Mouse (Mus musculus): Measurements from ENCODE around the gene Mrgprb5. TPM values are rescaled to one million over a fixed set of nuclear protein-coding genes. Genes with fewer than 3 reads are reported as not detected.

Gene Mrgprb5
- polyA plus RNA-seq, 1 experiment = not detected

DNA sequence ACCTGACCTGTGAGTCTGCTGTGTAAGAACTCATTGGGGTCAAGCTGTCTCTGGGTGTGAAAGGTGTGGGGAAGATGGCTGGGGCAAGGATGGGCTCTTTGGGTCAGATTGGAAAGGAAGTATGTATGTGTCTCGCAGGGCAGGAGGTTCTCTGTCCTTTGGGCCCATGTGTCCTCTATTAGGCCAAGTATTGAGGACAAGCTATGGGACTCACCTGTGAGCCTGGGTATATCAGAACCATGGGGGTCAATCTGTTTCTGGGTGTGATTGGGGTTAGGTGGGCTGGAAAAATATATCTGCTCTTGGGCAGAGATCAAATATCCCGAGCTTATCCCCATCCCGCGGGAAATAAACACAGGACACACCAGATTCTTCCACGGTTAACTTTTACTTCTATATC lies 45.0 kb downstream of the Mrgprb5 start:
- H3K4me3 ChIP-seq (ENCODE audit: control insufficient read depth, insufficient read depth, low read length) = no peak overlapping the region
- DNase-seq = no peak
- TF ChIP-seq POLR2A (IDR thresholded peaks at IDR 0.05; ENCODE audit: control insufficient read depth, extremely low read depth, insufficient read depth, low read length, poor library complexity) = no peak
- no peak for TF ChIP-seq CTCF (IDR thresholded peaks at IDR 0.05; ENCODE audit: borderline replicate concordance, control insufficient read depth, extremely low read depth, insufficient read depth, low read length, poor library complexity)
- no peaks in the 10 kb centered on the region for H3K36me3 ChIP-seq (ENCODE audit: control insufficient read depth, insufficient read depth, low read length)
- no peaks in the 10 kb centered on the region for H3K27me3 ChIP-seq (ENCODE audit: control insufficient read depth, insufficient read depth, low read length)
- H3K4me1 ChIP-seq (replicated peaks; ENCODE audit: control insufficient read depth, insufficient read depth, low read length) = no peaks in the 10 kb centered on the region
- no peak overlapping the region for H3K27ac ChIP-seq (ENCODE audit: control insufficient read depth, insufficient read depth, low read length)
- WGBS = 83% methylated on average over 5 of the region's 5 CpGs

Other genes starting within 250 kb of the Mrgprb5 start
- not detected in 2 replicates for gene Mrgpra4, start 186.9 kb downstream of the Mrgprb5 start, polyA plus RNA-seq (2012; rRNA removed)
- gene Mrgprx1, start 141.4 kb downstream of the Mrgprb5 start, polyA plus RNA-seq (2012; rRNA removed) = 0.08 TPM in 1 of 2 replicates, not detected in the other
- not detected in 2 replicates for gene Mrgprb4, start 30.3 kb upstream of the Mrgprb5 start, polyA plus RNA-seq (2012; rRNA removed)
- gene Mrgprb8, start 219.5 kb upstream of the Mrgprb5 start, polyA plus RNA-seq (2012; rRNA removed) = not detected in 2 replicates

Measured in thymus, adult 2 months (tissue).